Mouse (Mus musculus): ENCODE data around the gene Gm3402.

GRCm38 (mm10) chr5:146468311-146468710, 45.6 kb upstream of the Gm3402 start:
- TF ChIP-seq CTCF (IDR thresholded peaks at IDR 0.05; ENCODE audit: borderline replicate concordance, extremely low read depth, insufficient read depth, insufficient read length) (no peak), POLR2A (IDR thresholded peaks at IDR 0.05; ENCODE audit: borderline replicate concordance, extremely low read depth, insufficient read depth, insufficient read length, poor library complexity, severe bottlenecking) (no peak)

Measured in brain, embryonic 14.5 days (tissue).